Mouse (Mus musculus): Measurements from ENCODE around the gene 4933402N03Rik. TPM values are rescaled to one million over a fixed set of nuclear protein-coding genes. Genes with fewer than 3 reads are reported as not detected.

Gene 4933402N03Rik
- total RNA-seq (2018; cell fraction: chromatin; rRNA removed): not detected
- total RNA-seq (2018; cell fraction: cytosol; rRNA removed): not detected
- not detected for total RNA-seq (2018; cell fraction: nucleus; rRNA removed)
- not detected in 3 replicates for polyA plus RNA-seq (2018)

GRCm38 (mm10) chr7:131146214-131146613, at the start of gene 4933402N03Rik:
TSS of gene 4933402N03Rik (minus strand) at chr7:131146314.
- 95% methylated on average over 2 of the region's 2 CpGs for whole genome bisulfite sequencing (ENCODE audit: missing documents)
- H3K79me2 ChIP-seq (ENCODE audit: inconsistent target): no peaks in the 10 kb centered on the region
- no peaks in the 10 kb centered on the region for H3K36me3 ChIP-seq (ENCODE audit: inconsistent target)
- H3K4me3 ChIP-seq (ENCODE audit: inconsistent target): no peak within 1 kb of the TSS
- H3K27ac ChIP-seq: no peak within 1 kb of the TSS

GRCm38 (mm10) chr7:131187996-131188395, 41.9 kb upstream of the 4933402N03Rik start:
- Histone ChIP-seq H3K36me3 (ENCODE audit: inconsistent target) (no peaks in the 10 kb centered on the region), H3K79me2 (ENCODE audit: inconsistent target) (no peaks in the 10 kb centered on the region), H3K27ac (no peak overlapping the region), H3K4me3 (ENCODE audit: inconsistent target) (no peak overlapping the region)
- 92% methylated on average over 14 of the region's 14 CpGs for WGBS (ENCODE audit: missing documents)

- WGBS (ENCODE audit: missing documents): 65% methylated on average over 8 of the region's 8 CpGs
- Histone ChIP-seq H3K36me3 (ENCODE audit: inconsistent target) (no peaks in the 10 kb centered on the region), H3K27ac (no peak overlapping the region), H3K79me2 (ENCODE audit: inconsistent target) (no peaks in the 10 kb centered on the region), H3K4me3 (ENCODE audit: inconsistent target) (no peak overlapping the region)
Observed at GRCm38 (mm10) chr7:131187047-131187446, 40.9 kb upstream of the 4933402N03Rik start.

- H3K36me3 ChIP-seq (ENCODE audit: inconsistent target): no peaks in the 10 kb centered on the region
- no peak overlapping the region for H3K4me3 ChIP-seq (ENCODE audit: inconsistent target)
- 73% methylated on average over 8 of the region's 8 CpGs for WGBS (ENCODE audit: missing documents)
- no peaks in the 10 kb centered on the region for H3K79me2 ChIP-seq (ENCODE audit: inconsistent target)
- H3K27ac ChIP-seq: no peak overlapping the region
Observed at GRCm38 (mm10) chr7:131184339-131184738, 38.2 kb upstream of the 4933402N03Rik start.

- Histone ChIP-seq H3K4me3 (ENCODE audit: inconsistent target) (no peak overlapping the region), H3K79me2 (ENCODE audit: inconsistent target) (no peaks in the 10 kb centered on the region), H3K27ac (no peak overlapping the region), H3K36me3 (ENCODE audit: inconsistent target) (no peaks in the 10 kb centered on the region)
- WGBS (ENCODE audit: missing documents): 58% methylated on average over 4 of the region's 4 CpGs
Observed at GRCm38 (mm10) chr7:131182685-131183084, 36.6 kb upstream of the 4933402N03Rik start.

- no peak within 1 kb of the TSS for H3K4me3 ChIP-seq (ENCODE audit: inconsistent target)
- no peaks in the 10 kb centered on the region for H3K36me3 ChIP-seq (ENCODE audit: inconsistent target)
- no peaks in the 10 kb centered on the region for H3K79me2 ChIP-seq (ENCODE audit: inconsistent target)
- WGBS (ENCODE audit: missing documents): 89% methylated on average over 9 of the region's 9 CpGs
- no peak within 1 kb of the TSS for H3K27ac ChIP-seq
Observed at GRCm38 (mm10) chr7:131174121-131174520, 28.0 kb upstream of the 4933402N03Rik start, which contains the start of gene 5430419D17Rik. TSS of gene 5430419D17Rik (plus strand) at chr7:131174402.

- Histone ChIP-seq H3K79me2 (ENCODE audit: inconsistent target) (no peaks in the 10 kb centered on the region), H3K36me3 (ENCODE audit: inconsistent target) (no peaks in the 10 kb centered on the region), H3K27ac (no peak overlapping the region), H3K4me3 (ENCODE audit: inconsistent target) (no peak overlapping the region)
- 4% methylated on average over 2 of the region's 2 CpGs for WGBS (ENCODE audit: missing documents)
Observed at GRCm38 (mm10) chr7:131169099-131169498, 23.0 kb upstream of the 4933402N03Rik start.

GRCm38 (mm10) chr7:131167771-131168170, 21.7 kb upstream of the 4933402N03Rik start:
- H3K79me2 ChIP-seq (ENCODE audit: inconsistent target): no peaks in the 10 kb centered on the region
- WGBS (ENCODE audit: missing documents): 83% methylated on average over 3 of the region's 3 CpGs
- no peaks in the 10 kb centered on the region for H3K36me3 ChIP-seq (ENCODE audit: inconsistent target)
- H3K4me3 ChIP-seq (ENCODE audit: inconsistent target): no peak overlapping the region
- H3K27ac ChIP-seq: no peak overlapping the region

- Histone ChIP-seq H3K4me3 (ENCODE audit: inconsistent target) (no peak overlapping the region), H3K79me2 (ENCODE audit: inconsistent target) (no peaks in the 10 kb centered on the region), H3K27ac (no peak overlapping the region), H3K36me3 (ENCODE audit: inconsistent target) (no peaks in the 10 kb centered on the region)
- WGBS (ENCODE audit: missing documents): 74% methylated on average over 7 of the region's 7 CpGs
Observed at GRCm38 (mm10) chr7:131162251-131162650, 16.1 kb upstream of the 4933402N03Rik start.

- H3K27ac ChIP-seq: no peak overlapping the region
- WGBS (ENCODE audit: missing documents): 10% methylated on average over 5 of the region's 5 CpGs
- no peaks in the 10 kb centered on the region for H3K36me3 ChIP-seq (ENCODE audit: inconsistent target)
- H3K79me2 ChIP-seq (ENCODE audit: inconsistent target): no peaks in the 10 kb centered on the region
- no peak overlapping the region for H3K4me3 ChIP-seq (ENCODE audit: inconsistent target)
Observed at GRCm38 (mm10) chr7:131153044-131153443, 6.9 kb upstream of the 4933402N03Rik start.

- H3K27ac ChIP-seq: no peak overlapping the region
- no peaks in the 10 kb centered on the region for H3K79me2 ChIP-seq (ENCODE audit: inconsistent target)
- no peaks in the 10 kb centered on the region for H3K36me3 ChIP-seq (ENCODE audit: inconsistent target)
- no peak overlapping the region for H3K4me3 ChIP-seq (ENCODE audit: inconsistent target)
- WGBS (ENCODE audit: missing documents): 98% methylated on average over 3 of the region's 3 CpGs
Observed at GRCm38 (mm10) chr7:131150179-131150578, 4.1 kb upstream of the 4933402N03Rik start.

- Histone ChIP-seq H3K79me2 (ENCODE audit: inconsistent target) (no peaks in the 10 kb centered on the region), H3K4me3 (ENCODE audit: inconsistent target) (no peak overlapping the region), H3K36me3 (ENCODE audit: inconsistent target) (no peaks in the 10 kb centered on the region), H3K27ac (no peak overlapping the region)
- WGBS (ENCODE audit: missing documents): 63% methylated on average over 3 of the region's 3 CpGs
Observed at GRCm38 (mm10) chr7:131133181-131133580, 12.9 kb downstream of the 4933402N03Rik start.

- no peaks in the 10 kb centered on the region for H3K36me3 ChIP-seq (ENCODE audit: inconsistent target)
- H3K79me2 ChIP-seq (ENCODE audit: inconsistent target): no peaks in the 10 kb centered on the region
- no peak overlapping the region for H3K27ac ChIP-seq
- H3K4me3 ChIP-seq (ENCODE audit: inconsistent target): no peak overlapping the region
- 84% methylated on average over 9 of the region's 12 CpGs for WGBS (ENCODE audit: missing documents)
Observed at GRCm38 (mm10) chr7:131130021-131130420, 16.1 kb downstream of the 4933402N03Rik start.

- no peaks in the 10 kb centered on the region for H3K79me2 ChIP-seq (ENCODE audit: inconsistent target)
- no peaks in the 10 kb centered on the region for H3K36me3 ChIP-seq (ENCODE audit: inconsistent target)
- H3K4me3 ChIP-seq (ENCODE audit: inconsistent target): no peak overlapping the region
- no peak overlapping the region for H3K27ac ChIP-seq
- WGBS (ENCODE audit: missing documents): 100% methylated on average over 2 of the region's 2 CpGs
Observed at GRCm38 (mm10) chr7:131122210-131122807, 23.8 kb downstream of the 4933402N03Rik start.

GRCm38 (mm10) chr7:131114434-131114833, 31.7 kb downstream of the 4933402N03Rik start:
- Histone ChIP-seq H3K4me3 (ENCODE audit: inconsistent target) (no peak overlapping the region), H3K27ac (no peak overlapping the region), H3K79me2 (ENCODE audit: inconsistent target) (no peaks in the 10 kb centered on the region), H3K36me3 (ENCODE audit: inconsistent target) (no peaks in the 10 kb centered on the region)
- WGBS (ENCODE audit: missing documents): 100% methylated on average over 2 of the region's 2 CpGs

- 76% methylated on average over 6 of the region's 6 CpGs for WGBS (ENCODE audit: missing documents)
- no peak overlapping the region for H3K27ac ChIP-seq
Observed at GRCm38 (mm10) chr7:131113676-131114075, 32.4 kb downstream of the 4933402N03Rik start.

More at GRCm38 (mm10) chr7:131113676-131114075, 32.4 kb downstream of the 4933402N03Rik start:
- Histone ChIP-seq H3K36me3 (ENCODE audit: inconsistent target) (no peaks in the 10 kb centered on the region), H3K79me2 (ENCODE audit: inconsistent target) (no peaks in the 10 kb centered on the region), H3K4me3 (ENCODE audit: inconsistent target) (no peak overlapping the region)

Data from macrophage (primary cell).